Mouse (Mus musculus) regulatory T cell (primary cell): ENCODE measurements around the gene Cys1.

Experiments used
- in situ Hi-C: fragments of 300-600 bp; cut with MboI, MseI; formaldehyde crosslinking; loops from one replicate; pipeline ENCODE4 v1.15.1; 2025; ENCODE audit warnings: high pct_unique_total_duplicates

Gene Cys1

GRCm38 (mm10) chr12:24698514-24698913 lies 16.9 kb upstream of the Cys1 start:
- in situ Hi-C loops, result loop anchor here (10.0 kb wide), 1 partner anchor 214 kb away; no protein-coding TSS in a partner anchor

- in situ Hi-C loops, result loop anchor here (10.0 kb wide), 1 partner anchor 213 kb away; no protein-coding TSS in a partner anchor
These were observed 16.0 kb upstream of the Cys1 start for GRCm38 (mm10) chr12:24697484-24698204.

DNA sequence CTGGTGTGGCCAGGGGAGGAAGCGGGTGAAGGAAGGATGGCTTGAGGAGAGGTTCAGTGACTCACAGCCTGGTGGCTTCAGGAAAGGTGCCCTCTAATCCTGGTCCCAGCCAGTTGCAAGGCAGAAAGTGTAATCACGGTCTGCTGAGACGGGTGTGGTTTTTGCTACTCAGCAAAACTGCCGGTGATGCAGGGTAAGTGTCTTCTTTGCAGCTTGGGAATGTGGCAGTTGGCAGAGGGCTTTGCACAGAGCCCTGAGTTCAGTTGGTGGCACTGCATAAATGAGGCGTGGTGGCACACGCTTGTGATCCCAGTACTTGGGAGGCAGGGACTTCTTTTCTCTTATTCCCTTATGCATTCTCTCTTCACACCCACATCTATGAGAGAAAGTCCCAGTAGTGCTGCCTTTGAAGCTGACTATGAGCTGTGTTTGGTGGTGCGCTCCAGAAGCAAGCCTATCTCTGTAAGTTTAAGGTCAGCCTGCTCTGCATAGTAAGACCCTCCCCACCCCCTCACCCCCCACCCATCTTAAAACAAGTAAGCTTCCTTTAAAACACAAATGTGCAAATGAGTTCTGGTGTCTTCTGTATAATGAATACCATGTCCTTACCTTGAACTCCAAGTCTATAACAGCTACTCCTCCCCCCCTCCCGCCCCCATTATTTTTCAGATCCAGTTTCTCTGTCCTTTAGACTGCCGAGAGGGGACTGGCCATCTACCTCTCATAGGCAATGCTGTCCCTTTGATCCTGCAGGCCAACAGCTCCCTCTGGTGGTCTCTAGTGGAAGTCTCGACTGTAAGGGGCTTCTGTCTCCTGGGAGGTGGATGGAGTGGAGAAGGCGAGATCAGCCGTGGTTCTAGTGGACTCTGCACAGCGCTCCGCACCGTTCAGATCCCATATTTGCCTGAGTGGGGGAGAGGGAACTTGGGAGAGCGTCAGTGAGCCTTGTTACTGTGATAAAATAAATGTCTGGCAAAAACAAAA lies 15.2 kb upstream of the Cys1 start:
- in situ Hi-C loops, result loop anchor here (10.0 kb wide), 1 partner anchor 212 kb away; no protein-coding TSS in a partner anchor

- in situ Hi-C loops, result loop anchor here (10.0 kb wide), 1 partner anchor 206 kb away; no protein-coding TSS in a partner anchor
These were observed 8.7 kb upstream of the Cys1 start for GRCm38 (mm10) chr12:24690351-24690750.

DNA sequence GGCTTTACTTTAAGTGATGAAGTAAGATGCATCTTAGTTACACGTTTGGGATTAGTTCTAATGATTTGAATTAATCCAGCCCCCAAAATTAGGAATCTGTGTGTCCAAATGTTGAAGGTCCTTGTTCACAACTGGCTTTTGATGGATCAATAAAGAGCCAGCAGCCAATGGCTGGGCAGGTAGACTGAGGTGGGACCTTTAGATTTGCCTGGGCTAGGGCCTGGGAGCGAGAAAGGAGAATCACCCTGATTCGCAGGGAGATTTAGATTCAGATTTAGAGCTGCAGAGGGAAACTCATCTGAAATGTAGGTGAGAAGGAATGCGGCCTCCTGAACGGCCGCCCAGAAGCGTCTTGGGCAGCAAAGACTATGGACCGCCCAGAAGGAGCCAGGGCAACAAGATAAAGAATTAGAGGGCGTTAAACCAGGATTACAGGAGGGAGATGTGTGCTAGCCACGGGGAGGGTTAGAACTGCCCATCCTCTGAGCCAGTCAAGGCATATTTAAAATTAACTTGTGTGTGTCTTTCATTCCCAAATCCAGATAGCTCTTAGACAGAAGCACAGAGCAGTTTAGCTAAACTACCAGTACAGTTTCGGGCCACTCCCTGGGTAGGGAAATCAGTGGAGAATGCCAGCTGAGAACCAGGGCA lies 5.2 kb upstream of the Cys1 start:
- in situ Hi-C loops, result no loop called here

DNA sequence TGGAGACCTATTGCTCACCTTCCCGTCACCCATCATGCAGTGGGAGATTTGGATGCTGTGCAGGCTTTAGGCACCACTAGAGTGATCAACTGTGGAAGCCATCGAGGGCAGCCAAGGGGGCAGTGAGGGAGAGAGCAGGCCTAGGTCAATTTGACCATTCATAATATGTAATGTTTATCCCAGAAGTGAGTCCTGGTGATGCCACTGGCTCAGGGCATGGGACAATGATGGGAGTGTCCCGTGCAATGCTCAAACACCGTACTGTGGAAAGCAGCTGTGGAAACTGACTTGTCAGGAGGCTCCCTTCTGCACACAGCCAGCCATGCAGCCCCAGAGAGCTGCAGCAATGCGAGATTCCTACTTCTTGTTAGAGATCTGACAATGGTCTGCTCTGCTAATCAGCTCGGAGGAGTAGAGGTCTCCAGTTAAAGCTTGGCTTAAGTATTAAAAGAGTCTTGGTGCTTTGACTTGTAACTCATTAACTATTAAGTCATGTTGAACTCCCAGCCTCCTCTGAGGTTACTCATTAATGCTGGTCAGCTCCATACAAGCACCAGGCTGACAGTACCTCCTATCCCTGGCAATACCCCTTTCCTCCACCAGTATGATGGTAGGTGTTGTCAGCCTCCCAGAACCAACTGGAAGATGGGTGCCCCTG lies 4.6 kb upstream of the Cys1 start:
- in situ Hi-C loops, result no loop called here

- in situ Hi-C loops, result no loop called here
These were observed 1.8 kb upstream of the Cys1 start for GRCm38 (mm10) chr12:24683461-24683860.

DNA sequence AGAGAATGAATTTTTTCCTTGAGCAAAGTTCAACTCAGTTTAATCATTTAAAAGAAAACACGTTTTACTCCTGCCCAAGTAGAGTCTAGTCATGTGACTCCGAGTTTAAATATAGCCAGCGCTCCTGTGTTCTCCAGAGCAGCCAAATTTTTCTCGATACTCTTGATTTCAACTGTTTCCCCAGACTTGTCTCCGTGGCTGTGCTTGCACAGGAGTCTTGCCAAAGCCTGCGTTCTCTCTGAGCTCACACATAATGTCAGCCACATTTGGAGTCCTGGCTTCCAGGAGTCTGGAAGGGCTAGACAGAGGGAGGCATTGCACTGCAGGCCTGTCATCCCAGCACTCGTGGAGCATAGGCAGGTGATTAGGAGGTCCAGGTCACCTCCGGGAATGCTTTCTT lies 950 bp upstream of the Cys1 start:
- in situ Hi-C loops, result no loop called here

GRCm38 (mm10) chr12:24680492-24681285 lies 924 bp downstream of the Cys1 start:
- in situ Hi-C loops, result no loop called here

DNA sequence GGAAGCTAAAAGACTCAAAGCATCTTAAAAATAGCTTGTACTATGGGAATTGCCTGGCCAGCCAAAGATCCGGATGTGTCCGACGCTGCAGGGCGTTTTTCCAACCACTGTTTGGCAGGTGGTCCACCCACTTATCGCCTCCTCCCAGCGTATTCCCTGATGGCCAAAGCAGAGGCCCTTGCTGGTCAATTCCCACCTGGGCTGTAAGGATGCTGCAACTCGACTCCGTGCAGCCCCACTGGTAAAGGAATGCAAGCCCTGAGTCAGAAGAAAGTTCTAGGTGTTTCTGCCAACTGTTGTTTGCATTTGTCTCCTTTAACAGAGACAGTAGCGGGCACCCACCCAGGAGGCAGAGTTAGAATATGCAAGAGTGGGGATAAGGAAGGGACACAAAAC lies 1.5 kb downstream of the Cys1 start:
- in situ Hi-C loops, result no loop called here

DNA sequence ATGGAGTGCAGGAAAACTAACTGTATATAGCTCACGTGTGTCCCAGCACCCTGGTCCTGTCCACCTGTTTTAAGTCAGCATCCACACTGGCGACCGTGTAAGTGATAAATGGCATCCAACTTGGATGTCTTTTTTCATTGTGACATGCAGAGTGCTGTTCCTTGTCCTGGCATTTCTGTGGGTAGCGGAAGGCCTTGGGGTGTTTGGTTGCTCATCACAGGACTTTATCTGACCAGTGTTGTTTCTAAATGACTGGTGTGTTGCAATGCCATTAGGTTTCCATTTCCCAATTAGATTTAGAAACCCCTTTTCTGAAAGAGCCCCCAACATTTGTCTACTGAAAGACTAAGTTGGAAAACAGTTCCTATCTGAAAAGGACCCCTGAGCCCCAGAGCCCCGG lies 19.5 kb downstream of the Cys1 start:
- in situ Hi-C loops, result no loop called here

- in situ Hi-C loops, result no loop called here
These were observed 20.5 kb downstream of the Cys1 start for GRCm38 (mm10) chr12:24661100-24661499.

DNA sequence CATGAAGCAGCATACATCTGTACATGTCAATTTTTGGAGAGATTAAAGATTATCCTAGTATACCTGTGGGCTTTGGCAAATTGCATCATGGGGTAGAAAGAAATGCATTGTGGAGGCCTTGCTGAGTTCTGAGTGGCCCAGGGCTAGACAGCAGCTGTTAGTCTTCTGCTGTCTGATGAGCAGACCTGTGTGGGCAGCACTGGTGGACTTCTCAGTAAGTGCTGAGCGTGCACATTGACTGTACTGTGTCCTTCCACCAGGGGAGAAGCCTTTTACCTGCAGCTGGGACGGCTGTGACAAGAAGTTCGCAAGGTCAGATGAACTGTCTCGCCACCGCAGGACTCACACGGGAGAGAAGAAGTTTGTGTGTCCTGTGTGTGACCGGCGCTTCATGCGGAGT lies 21.7 kb downstream of the Cys1 start:
- in situ Hi-C loops, result no loop called here

DNA sequence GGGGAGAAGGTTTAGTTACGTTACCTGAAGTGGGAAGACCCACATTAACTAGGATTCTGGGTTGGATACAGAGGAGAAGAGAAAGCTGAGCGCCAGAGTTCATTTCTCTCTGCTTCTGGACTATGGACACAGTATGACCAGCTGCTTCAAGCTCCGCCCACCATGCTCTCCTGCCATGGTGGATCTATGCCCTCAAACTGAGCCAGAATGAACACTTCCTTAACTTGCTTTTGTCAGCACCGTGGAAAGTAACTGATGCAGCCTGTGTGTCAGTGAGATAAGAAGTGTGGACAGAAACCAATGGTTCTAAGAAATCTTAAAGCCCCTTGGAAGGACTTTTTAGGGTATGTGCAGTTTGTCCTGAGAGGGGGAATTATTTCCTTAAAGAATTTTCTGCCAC lies 22.6 kb downstream of the Cys1 start:
- in situ Hi-C loops, result no loop called here

GRCm38 (mm10) chr12:24656436-24656835 lies 25.2 kb downstream of the Cys1 start:
- in situ Hi-C loops, result no loop called here

GRCm38 (mm10) chr12:24654065-24654862 lies 27.3 kb downstream of the Cys1 start:
- in situ Hi-C loops, result no loop called here

GRCm38 (mm10) chr12:24651642-24652342 lies 29.8 kb downstream of the Cys1 start:
- in situ Hi-C loops, result no loop called here

- in situ Hi-C loops, result no loop called here
These were observed 30.5 kb downstream of the Cys1 start, which contains the start of gene Klf11 for GRCm38 (mm10) chr12:24651063-24651557. Klf11 (plus strand) TSS chr12:24651274.
